8 mouse cellular contexts compared by ENCODE assay signal in genomic region chr5:148180590-148181307, GRCm38 (mm10).
DNase-seq lines count a peak whose midpoint lies in the region; TF ChIP-seq lines count a peak whose summit lies in the region.

No protein-coding gene starts in this region.

- no peaks in the 10 kb centered on the region for H3K27me3 ChIP-seq in ES-Bruce4 (ENCODE audit: control insufficient read depth, insufficient read depth, low read length, poor library complexity, severe bottlenecking)

- DNase-seq in gastrocnemius, adult 2 months = peak; percentile 49
- DNase-seq in gastrocnemius, postnatal 25 days = no peak
- peak; percentile 50 for DNase-seq in embryo, embryonic 10.5 days (ENCODE audit: low spot score)
- peak; percentile 64 for DNase-seq in heart, postnatal 14 days
- DNase-seq in layer of hippocampus, postnatal 25 days (ENCODE audit: extremely low spot score in 1 of 2, low spot score in 1 of 2) = peak; percentile 23 to 55
- peak; percentile 4 for DNase-seq in naive thymus-derived CD4-positive, alpha-beta T cell, adult 2 months (ENCODE audit: low read depth)
- no peak for DNase-seq in left cerebral cortex, adult 8-10 months (ENCODE audit: low spot score in 2 of 2)

- H3K9me3 ChIP-seq in ES-Bruce4 (replicated peaks; ENCODE audit: control insufficient read depth, insufficient read depth, low read length, poor library complexity, severe bottlenecking) = peaks cover 21% of the 10 kb centered on the region

- TF ChIP-seq EP300 in ES-Bruce4 (IDR thresholded peaks at IDR 0.05; ENCODE audit: insufficient read depth, low read depth, low read length) = no peak

- TF ChIP-seq POLR2A in ES-Bruce4 (IDR thresholded peaks at IDR 0.05; ENCODE audit: insufficient read depth, low read length) = no peak

- H3K36me3 ChIP-seq in ES-Bruce4 (ENCODE audit: control insufficient read depth, insufficient read depth, low read length, poor library complexity, severe bottlenecking) = no peaks in the 10 kb centered on the region

- H3K9ac ChIP-seq in ES-Bruce4 (ENCODE audit: low read depth, poor library complexity, severe bottlenecking) = no peak overlapping the region

- H3K27ac ChIP-seq in gastrocnemius, adult 2 months = no peak overlapping the region
- no peak overlapping the region for H3K27ac ChIP-seq in ES-Bruce4 (ENCODE audit: insufficient read depth, low read length)

- no peaks in the 10 kb centered on the region for H3K4me1 ChIP-seq in ES-Bruce4 (ENCODE audit: control insufficient read depth, insufficient read depth, low read length)

- H3K4me3 ChIP-seq in gastrocnemius, adult 2 months = peak overlapping the region; percentile 24; the same call in 1 of the 2 replicates
- H3K4me3 ChIP-seq in ES-Bruce4 (ENCODE audit: low read depth, low read length) = no peak overlapping the region

- peak; percentile 80 for TF ChIP-seq CTCF in gastrocnemius, adult 2 months (IDR thresholded peaks at IDR 0.05)
- peak; percentile 72 for TF ChIP-seq CTCF in ES-Bruce4 (IDR thresholded peaks at IDR 0.05; ENCODE audit: low read depth, low read length)

- intact Hi-C loops in gastrocnemius, adult 2 months (cut with DNase I) = loop anchor here (2.0 kb wide), 1 partner anchor 60 kb away; no protein-coding TSS in a partner anchor
- intact Hi-C loops in heart, postnatal 14 days (cut with DNase I) = loop anchor here (1.0 kb wide), 1 partner anchor 59 kb away; no protein-coding TSS in a partner anchor

Comparison
In these comparisons a context has a peak if more than half of its experiments do, and no peak if none do; other contexts are left out.
1. DNase-seq: peak in gastrocnemius, adult 2 months (single experiment), embryo, embryonic 10.5 days (single experiment), heart, postnatal 14 days (2 of 2), layer of hippocampus, postnatal 25 days (2 of 2) and naive thymus-derived CD4-positive, alpha-beta T cell, adult 2 months (single experiment); none in gastrocnemius, postnatal 25 days (single experiment) and left cerebral cortex, adult 8-10 months (0 of 2).